Mouse (Mus musculus) layer of hippocampus, postnatal 25 days (tissue): Measurements from ENCODE around the gene Hmgb2. TPM values are rescaled to one million over a fixed set of nuclear protein-coding genes. Genes with fewer than 3 reads are reported as not detected.
"Not testable (repeated sequence)": the region's sequence is repeated elsewhere in the genome, so short reads cannot be mapped to it uniquely, and the experiment has no call there.

Experiments
- DNase-seq, 2 experiments: peaks; one replicate each; pipeline ENCODE4 v3.0.0; 2022; ENCODE audit warnings: mixed read lengths in 2 of 2, low spot score in 1 of 2; ENCODE audit errors: extremely low spot score in 1 of 2
- total RNA-seq, 2 experiments: library from RNA; stranded (reverse); gene quantifications; 2 replicates each; pipeline ENCODE4 v1.2.3; 2021

Gene Hmgb2
- 1 to 10 TPM; 6.6 to 7.2 TPM for total RNA-seq

DNA sequence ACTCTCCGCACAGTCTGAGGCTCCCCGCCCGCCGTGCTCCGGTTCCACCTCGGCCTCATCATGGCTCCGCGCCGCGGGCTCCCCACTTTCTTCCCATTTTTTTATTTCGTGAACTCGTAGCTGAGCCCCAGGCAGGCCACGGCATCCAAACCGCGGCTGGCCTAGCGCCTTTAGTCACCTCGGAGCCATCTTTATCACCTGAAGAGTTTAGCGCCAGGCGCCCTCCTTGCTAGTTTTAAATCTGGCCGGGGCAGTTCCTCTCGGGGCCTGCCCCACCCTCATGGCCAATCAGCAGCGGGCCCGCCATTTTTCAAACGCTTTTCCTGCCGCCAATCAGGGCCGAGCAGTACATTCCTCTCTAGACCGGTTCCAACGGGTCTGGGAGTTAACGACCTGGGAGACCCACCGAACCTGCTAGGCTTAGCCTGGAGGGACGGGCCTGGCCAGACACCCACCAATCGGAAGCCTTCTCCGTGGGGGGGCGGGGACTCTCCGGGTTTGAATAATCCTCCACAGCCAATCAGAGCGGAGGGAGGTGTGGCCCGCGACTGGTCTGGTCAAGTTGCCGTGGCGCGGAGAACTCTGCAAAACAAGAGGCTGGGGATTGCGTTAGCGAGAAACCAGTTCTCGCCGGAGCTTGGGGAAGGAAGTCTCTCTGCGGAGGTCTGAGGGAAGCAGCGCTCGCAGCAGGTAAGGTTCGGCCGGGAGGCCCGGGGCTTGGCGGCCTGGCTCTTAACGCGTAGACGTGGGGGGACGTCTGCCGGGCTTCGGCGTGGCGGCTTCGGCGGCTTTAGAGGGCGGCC, at the start of gene Hmgb2:
Hmgb2 (plus strand) TSS at position 592 of the 803 bp plus-strand sequence.
- DNase-seq = peak; percentile 94 to 95

- no peak for DNase-seq
Measured at GRCm38 (mm10) chr8:57462839-57463238, 48.9 kb upstream of the Hmgb2 start.

GRCm38 (mm10) chr8:57463757-57464156, 48.0 kb upstream of the Hmgb2 start:
- no peak for DNase-seq

- DNase-seq = no peak
Measured at GRCm38 (mm10) chr8:57468624-57469023, 43.1 kb upstream of the Hmgb2 start.

DNA sequence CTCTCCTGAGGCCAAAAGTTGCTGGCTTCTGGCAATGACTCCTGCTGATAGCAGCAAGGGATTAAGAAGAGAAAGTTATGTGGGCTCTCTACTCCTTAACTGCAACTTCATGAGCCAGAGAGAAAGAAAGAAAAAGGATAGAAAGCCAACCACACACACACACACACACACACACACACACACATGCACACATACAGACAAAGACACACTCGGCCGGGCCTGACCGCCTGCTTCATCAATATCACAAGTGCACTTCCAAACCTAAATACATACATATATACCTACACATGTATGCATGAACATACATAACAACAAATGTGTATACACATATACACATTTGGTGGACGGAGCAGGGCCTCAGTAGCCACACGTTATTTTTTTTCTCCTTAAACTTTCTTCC, 40.8 kb upstream of the Hmgb2 start:
- no peak for DNase-seq

DNA sequence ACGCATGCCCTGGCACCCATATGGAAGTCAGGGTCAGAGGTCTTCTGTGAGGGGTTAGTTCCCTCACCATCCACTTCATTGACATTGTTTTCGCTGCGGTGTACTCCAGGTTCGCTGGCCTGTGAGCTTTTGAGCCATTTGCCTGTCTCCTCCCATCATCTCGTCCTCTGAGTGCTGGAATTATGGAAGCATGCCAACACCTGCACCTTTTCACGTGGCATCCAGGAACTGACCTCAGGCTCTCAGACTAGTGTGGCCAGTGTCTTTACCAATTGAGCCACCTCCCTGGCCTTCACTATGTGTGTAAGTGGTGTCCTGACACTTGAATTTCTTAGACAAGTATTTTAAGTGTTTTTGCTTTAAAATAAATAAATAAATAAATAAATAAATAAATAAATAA, 38.0 kb upstream of the Hmgb2 start:
- no peak for DNase-seq

GRCm38 (mm10) chr8:57478406-57478805, 33.3 kb upstream of the Hmgb2 start:
- DNase-seq = no peak

- no peak for DNase-seq
Measured at GRCm38 (mm10) chr8:57479700-57480099, 32.0 kb upstream of the Hmgb2 start.

DNA sequence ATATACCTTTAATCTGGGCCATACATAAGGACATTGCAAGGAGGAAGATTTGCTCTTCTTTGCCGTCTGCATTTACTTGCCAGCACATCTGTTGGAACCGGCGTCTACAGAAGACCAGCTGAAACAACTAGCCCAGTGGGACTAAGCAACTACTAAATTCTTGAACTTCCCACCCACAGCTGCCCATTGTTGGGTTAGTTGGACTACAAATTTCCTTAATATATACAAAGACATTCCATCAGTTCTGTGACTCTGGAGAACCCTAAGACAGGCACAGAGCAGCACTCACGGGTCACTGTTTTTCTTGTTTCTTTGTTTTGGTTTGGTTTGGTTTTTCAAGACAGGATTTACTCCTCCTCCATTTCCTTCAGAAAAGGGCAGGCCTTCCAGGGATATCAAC, 31.1 kb upstream of the Hmgb2 start:
- DNase-seq = no peak

- DNase-seq = peak; percentile 9 to 27
Measured at GRCm38 (mm10) chr8:57486491-57487440, 24.9 kb upstream of the Hmgb2 start.

DNA sequence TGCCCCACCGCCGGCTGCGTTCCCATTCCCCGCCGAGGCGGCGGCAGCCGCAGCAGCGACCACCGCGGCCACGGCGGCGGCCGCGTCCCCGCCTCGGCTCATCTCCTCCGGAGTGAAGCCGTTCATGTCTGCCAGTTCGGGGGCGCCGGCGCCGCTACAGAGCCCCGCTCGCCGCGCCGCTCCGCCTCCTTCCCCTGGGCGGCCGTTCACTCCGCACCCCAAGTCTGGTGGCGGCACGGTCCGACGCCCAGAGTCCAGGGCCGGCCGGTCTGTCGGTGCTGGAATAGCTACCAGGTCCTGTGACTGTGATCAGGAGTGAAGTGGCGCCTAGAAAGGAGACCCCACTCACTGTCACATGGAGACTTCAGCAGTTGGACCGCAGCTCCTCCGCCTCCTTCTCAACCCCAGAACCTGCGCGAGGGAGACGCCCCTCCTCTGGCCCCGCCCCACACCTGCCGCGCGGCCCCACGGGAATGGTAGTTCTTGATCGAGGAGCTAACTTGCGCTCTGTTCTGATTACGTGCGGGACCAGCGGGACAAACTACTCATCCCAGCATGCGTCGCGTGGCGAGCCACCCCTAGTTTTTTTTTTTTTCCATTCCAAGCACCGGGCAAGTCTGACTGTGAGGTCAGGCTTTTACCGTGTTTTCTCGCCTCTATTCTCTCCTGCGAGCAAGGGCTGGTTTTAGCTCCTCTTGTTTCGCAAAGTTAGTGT, 24.1 kb upstream of the Hmgb2 start, which contains the start of gene Sap30:
Sap30 (minus strand) TSS at position 420 of the 715 bp plus-strand sequence.
- DNase-seq = peak; percentile 87 to 93

DNA sequence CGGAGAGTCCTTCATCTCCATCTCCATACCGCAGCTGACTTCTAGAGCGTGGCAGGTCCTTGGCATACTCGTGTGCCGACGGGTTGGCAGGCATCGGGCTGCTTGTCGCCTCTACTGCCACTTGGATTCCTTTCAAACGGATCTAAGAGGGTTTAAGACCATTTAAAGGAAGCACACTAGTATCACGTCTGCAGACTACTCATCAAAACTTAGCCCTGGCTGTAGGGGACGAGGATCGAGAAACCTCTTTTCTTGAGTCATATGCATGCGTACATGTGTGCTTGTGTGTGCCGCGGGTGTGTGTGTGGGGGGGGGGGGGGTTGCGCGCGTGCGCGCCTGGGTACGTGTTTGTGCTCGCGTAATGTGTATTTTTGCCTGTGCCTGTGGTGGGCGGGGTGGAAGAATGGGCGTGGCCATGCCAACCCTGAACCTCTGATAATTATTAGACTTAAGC, 23.4 kb upstream of the Hmgb2 start:
- peak; percentile 18 to 20 for DNase-seq

GRCm38 (mm10) chr8:57489366-57489765, 22.3 kb upstream of the Hmgb2 start:
- no peak for DNase-seq

- no peak for DNase-seq
Measured at GRCm38 (mm10) chr8:57489896-57490295, 21.8 kb upstream of the Hmgb2 start.

- DNase-seq = no peak
Measured at GRCm38 (mm10) chr8:57491873-57492272, 19.8 kb upstream of the Hmgb2 start.

DNA sequence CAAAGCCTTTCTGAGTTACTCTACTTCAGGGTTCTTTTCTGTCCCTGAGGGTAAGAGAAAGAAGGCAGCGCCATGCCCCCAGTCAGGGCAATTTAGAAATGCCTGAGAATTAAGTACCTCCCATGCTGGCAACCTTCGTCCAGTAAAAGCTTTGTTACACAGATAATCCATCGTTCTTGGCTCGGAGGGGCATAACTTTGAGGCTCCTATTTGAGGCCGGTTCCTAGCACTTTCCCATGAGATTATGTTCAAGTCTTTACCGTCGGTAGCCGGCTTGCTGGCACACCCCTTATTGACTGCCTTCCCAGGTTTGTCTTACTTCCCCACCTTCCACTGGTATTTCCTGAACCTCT, 13.2 kb upstream of the Hmgb2 start:
- no peak for DNase-seq

DNA sequence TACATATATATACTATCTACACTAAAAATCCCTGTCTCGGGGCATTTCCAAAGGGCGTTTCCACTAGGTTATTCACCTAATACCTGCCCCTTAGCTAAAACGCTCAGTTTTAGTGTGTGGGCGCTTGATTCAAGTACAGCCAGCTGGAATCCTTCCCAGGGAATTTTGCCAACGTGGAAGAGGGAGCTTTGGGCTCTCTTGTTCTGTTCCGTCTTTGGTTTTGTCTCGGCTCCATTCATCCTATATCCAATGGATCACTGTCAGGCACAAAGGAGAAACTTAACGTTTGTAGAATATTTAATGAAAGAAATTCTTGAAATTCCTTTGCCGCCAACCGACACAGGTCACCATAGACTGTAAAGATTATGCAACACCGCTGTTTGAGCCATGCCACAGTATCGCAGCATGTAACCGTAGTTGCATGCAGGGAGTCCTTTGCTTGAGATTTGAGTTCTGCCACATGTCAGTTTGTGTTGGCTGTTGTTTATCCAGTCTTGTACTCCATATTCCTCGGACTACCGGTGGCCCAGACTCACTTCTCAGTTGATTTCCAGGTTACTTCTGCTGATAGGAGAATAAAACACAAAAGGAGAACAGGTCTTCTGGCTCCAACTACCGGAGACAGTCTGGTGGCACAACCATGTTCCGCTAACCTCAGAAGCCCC, 12.7 kb upstream of the Hmgb2 start:
- peak; percentile 14 to 53 for DNase-seq

GRCm38 (mm10) chr8:57503641-57504040, 8.1 kb upstream of the Hmgb2 start:
- peak; percentile 19 to 77 for DNase-seq

- DNase-seq = not testable (repeated sequence)
Measured at GRCm38 (mm10) chr8:57505500-57505899, 6.2 kb upstream of the Hmgb2 start.

DNA sequence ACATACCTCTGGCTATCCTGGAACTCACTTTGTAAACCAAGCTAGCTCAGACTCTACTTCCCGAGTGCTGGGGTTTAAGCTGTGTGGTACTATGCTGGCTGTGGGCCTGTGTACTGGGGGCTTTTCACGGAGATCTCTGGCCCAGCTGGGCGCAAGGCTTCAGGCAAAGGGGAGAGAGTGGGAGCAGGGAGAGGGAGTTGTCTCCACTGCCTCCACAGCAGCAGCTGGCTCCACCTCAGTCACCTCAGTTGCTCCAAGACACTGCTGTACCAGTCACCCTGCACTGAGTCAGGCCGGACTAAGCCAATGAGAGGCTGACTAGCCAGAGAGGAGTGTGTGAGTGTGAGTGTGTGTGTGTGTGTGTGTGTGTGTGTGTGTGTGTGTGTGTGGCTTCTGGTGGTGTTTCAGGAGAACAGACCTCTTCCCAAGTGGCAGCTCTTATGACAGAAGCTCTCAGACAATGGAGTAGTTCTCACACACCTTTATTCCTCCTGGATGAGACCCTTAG, 4.1 kb upstream of the Hmgb2 start:
- DNase-seq = no peak
